Mouse (Mus musculus): ENCODE measurements around the gene Sh3bgrl. TPM values are rescaled to one million over a fixed set of nuclear protein-coding genes. Genes with fewer than 3 reads are reported as not detected.

Sh3bgrl gene
- polyA plus RNA-seq (2014; fragmentation: Illumina TruSeq; extraction: RNeasy Lipid Tissue Mini Kit (QIAGEN cat#74804); ENCODE audit: low read depth, low replicate concordance), result 36.7 TPM

DNA sequence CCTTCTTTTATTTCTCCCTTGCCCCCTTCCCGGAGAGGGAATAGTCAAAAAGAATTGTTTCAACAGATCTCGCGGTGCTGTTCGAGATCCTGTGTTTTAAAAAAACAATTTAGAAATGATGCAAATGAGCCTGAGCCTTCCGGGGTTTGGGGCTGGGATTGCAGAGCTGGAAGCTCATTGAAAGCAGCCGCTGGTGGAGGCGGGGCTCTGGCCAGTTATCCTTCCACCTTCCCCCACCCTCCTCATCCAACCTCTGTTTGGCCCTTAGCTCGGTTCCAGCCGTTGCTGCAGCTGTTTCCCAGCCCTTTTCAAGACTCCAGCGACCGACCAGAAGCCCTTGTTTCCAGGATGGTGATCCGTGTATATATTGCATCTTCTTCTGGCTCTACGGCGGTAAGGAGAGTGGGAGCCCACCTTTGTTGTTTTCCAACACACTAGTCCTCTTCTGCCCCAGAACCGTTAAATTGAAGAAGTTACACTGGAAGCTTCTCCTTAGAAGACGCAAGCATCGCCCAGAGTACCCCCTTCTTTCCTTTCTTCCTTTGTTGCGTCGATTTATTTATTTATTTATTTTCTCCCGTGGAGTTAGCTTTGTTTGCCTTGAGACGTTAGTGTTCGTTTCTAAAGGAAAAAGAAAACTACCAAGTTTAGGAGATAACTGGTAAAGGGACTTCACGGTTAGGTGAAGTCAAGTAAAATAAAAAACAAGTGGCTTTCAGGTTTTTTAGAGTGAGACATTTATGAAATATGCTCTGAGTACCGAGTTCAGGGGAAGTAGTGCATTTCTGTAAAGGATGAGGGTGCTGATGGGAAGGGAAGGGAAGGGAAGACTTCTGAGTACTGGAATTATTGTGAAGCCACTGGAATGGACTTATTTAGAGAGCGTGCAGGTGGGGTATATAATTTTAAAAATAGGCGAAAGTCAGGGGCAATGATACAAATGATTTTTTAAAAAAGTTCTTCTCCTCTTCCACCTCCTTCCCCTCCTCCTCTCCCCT, at the start of gene Sh3bgrl:
Sh3bgrl (plus strand) TSS at position 121 of the 998 bp plus-strand sequence.

GRCm38 (mm10) chrX:109196468-109196867, 101.3 kb downstream of the Sh3bgrl start, which contains the start of gene Gm6377:
Gene Gm6377, plus strand, starts transcription at chrX:109196756.

Other genes with a start within 250 kb of the Sh3bgrl start
- gene Hmgn5, start 82.0 kb upstream of the Sh3bgrl start, polyA plus RNA-seq (2014; fragmentation: Illumina TruSeq; extraction: RNeasy Lipid Tissue Mini Kit (QIAGEN cat#74804); ENCODE audit: low read depth, low replicate concordance), result 59.7 TPM
- 0.07 TPM for gene Gm6377, start 101.4 kb downstream of the Sh3bgrl start, polyA plus RNA-seq (2014; fragmentation: Illumina TruSeq; extraction: RNeasy Lipid Tissue Mini Kit (QIAGEN cat#74804); ENCODE audit: low read depth, low replicate concordance)